Mouse (Mus musculus): Measurements from ENCODE around the gene Lmtk2. TPM values are rescaled to one million over a fixed set of nuclear protein-coding genes. Genes with fewer than 3 reads are reported as not detected.

Lmtk2 gene
- polyA plus RNA-seq, 1 experiment from 2014 or later = 5.6 TPM

DNA sequence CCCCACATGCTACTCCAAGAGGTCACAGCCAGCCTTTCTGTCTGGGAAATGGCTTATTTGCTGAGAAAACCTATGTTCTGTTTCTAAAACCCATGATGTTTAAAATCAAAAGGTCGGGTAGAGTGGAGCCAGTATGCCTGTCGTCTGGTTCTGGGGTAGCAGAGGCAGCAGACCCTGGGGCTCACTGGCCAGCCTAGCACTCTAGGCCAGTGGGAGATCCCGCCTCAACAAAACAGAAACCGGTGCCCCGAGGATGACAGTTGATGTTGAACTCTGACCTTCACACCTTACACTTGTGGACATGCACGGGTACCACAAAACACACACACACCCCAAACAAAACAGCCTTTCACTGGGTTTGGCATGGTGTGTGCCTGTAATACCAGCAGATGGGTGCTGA lies 88.2 kb downstream of the Lmtk2 start:
- Histone ChIP-seq H3K27me3 (ENCODE audit: control insufficient read depth, insufficient read depth, low read length) (no peaks in the 10 kb centered on the region), H3K4me1 (ENCODE audit: control insufficient read depth, insufficient read depth, low read length) (0 out of 2 replicates have a peak, but pooled peaks cover 4% of the 10 kb centered on the region), H3K4me3 (ENCODE audit: low read depth, low read length) (no peak overlapping the region), H3K36me3 (ENCODE audit: control insufficient read depth, insufficient read depth, low read length) (peaks cover 3% of the 10 kb centered on the region; the same call in 1 of the 2 replicates), H3K4me2 (replicated peaks; ENCODE audit: low read depth, low read length) (no peak overlapping the region), H3K9ac (replicated peaks; ENCODE audit: low read depth, low read length) (no peak overlapping the region), H3K27ac (ENCODE audit: low read length) (no peak overlapping the region), H3K9me3 (ENCODE audit: control insufficient read depth, low read depth, low read length) (no peaks in the 10 kb centered on the region)
- ATAC-seq (ENCODE audit: insufficient number of reproducible peaks, insufficient read depth, low FRiP score, low read depth) = no peak
- WGBS = 80% methylated on average over 6 of the region's 6 CpGs

DNA sequence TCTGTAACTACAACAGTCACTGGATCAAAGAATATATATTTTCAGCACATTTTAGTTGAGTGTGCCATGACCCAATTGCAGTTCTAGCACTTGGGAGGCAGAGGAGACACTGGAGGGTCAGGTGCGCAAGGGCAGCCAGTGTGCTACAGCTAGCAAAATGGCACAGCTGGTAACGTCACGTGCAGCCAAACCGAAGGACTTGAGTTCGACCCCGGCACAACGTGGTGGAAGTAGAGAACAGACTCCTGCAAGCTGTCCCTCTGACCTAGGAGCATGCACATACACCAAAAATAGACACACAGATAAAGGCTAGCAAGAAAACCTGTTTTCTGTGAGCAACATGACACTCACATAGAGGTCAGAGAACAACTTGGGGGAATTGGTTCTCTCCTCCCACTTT lies 89.1 kb downstream of the Lmtk2 start:
- Histone ChIP-seq H3K36me3 (ENCODE audit: control insufficient read depth, insufficient read depth, low read length) (no peaks in the 10 kb centered on the region; the same call in 1 of the 2 replicates), H3K4me1 (ENCODE audit: control insufficient read depth, insufficient read depth, low read length) (0 out of 2 replicates have a peak, but pooled peaks cover 4% of the 10 kb centered on the region), H3K9ac (replicated peaks; ENCODE audit: low read depth, low read length) (no peak overlapping the region), H3K4me3 (ENCODE audit: low read depth, low read length) (no peak overlapping the region), H3K27me3 (ENCODE audit: control insufficient read depth, insufficient read depth, low read length) (no peaks in the 10 kb centered on the region), H3K4me2 (replicated peaks; ENCODE audit: low read depth, low read length) (no peak overlapping the region), H3K9me3 (ENCODE audit: control insufficient read depth, low read depth, low read length) (no peaks in the 10 kb centered on the region), H3K27ac (ENCODE audit: low read length) (no peak overlapping the region; the same call in 1 of the 2 replicates)
- WGBS = 75% methylated on average over 7 of the region's 7 CpGs
- no peak for ATAC-seq (ENCODE audit: insufficient number of reproducible peaks, insufficient read depth, low FRiP score, low read depth)

DNA sequence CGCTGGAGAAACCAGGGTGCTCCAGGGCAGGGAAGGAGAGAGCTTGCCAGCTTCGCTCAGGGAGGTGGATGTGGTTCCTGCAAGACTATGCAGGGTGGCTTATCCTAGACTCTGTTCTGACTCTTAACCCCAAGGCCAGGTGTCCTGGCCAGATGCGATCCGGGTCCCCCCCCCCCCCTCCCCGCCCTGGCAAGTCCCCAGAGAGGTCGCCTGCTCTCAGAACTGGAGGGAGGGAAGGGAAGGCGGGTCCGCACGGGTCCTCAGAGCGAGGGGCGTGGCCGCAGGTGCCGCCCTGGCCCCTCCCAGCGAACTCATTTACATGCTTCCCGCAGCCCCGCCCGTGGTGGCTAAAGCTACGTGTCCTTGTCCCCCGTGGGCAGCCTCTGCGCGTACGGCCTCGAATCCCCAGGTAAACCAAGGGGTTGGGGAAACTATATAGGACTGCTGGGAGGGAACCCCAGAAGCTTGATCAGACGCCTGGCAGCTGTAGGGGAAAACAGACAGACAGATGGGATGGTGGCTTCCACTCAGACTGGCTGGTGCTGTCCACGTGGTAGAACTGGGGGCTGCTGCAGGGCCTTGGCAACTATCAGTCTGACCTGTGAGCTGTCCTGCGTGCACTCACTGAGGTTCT lies 89.8 kb downstream of the Lmtk2 start, which contains the start of gene Bhlha15:
TSS of gene Bhlha15 (plus strand) at position 337 of the 634 bp plus-strand sequence.
- H3K4me1 ChIP-seq (ENCODE audit: control insufficient read depth, insufficient read depth, low read length) = 0 out of 2 replicates have a peak, but pooled peaks cover 4% of the 10 kb centered on the region
- peak within 1 kb of the TSS; percentile 14; the same call in 1 of the 2 replicates for H3K9ac ChIP-seq (replicated peaks; ENCODE audit: low read depth, low read length)
- H3K27me3 ChIP-seq (ENCODE audit: control insufficient read depth, insufficient read depth, low read length) = no peaks in the 10 kb centered on the region
- H3K4me2 ChIP-seq (replicated peaks; ENCODE audit: low read depth, low read length) = peak within 1 kb of the TSS; percentile 53
- H3K36me3 ChIP-seq (ENCODE audit: control insufficient read depth, insufficient read depth, low read length) = no peaks in the 10 kb centered on the region; the same call in 1 of the 2 replicates
- 3% methylated on average over 25 of the region's 26 CpGs for WGBS
- no peaks in the 10 kb centered on the region for H3K9me3 ChIP-seq (ENCODE audit: control insufficient read depth, low read depth, low read length)
- peak within 1 kb of the TSS; percentile 39; the same call in 1 of the 2 replicates for H3K27ac ChIP-seq (ENCODE audit: low read length)
- ATAC-seq (ENCODE audit: insufficient number of reproducible peaks, insufficient read depth, low FRiP score, low read depth) = peak; percentile 73
- peak within 1 kb of the TSS; percentile 19 for H3K4me3 ChIP-seq (ENCODE audit: low read depth, low read length)

DNA sequence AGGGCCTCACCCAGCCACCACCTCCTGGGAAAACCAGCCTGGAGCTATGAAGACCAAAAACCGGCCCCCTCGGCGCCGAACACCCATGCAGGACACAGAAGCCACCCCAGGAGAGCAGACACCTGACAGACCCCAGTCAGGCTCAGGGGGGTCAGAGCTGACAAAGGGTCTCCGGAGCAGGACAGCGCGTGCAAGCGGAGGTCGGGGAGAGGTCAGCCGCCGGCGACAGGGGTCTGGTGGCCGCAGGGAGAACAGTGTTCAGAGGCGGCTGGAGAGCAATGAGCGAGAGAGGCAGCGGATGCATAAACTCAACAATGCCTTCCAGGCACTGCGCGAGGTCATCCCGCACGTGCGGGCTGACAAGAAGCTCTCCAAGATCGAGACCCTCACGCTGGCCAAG lies 90.8 kb downstream of the Lmtk2 start:
- Histone ChIP-seq H3K4me2 (replicated peaks; ENCODE audit: low read depth, low read length) (no peak overlapping the region), H3K4me1 (ENCODE audit: control insufficient read depth, insufficient read depth, low read length) (0 out of 2 replicates have a peak, but pooled peaks cover 4% of the 10 kb centered on the region), H3K4me3 (ENCODE audit: low read depth, low read length) (no peak overlapping the region; the same call in 1 of the 2 replicates), H3K9me3 (ENCODE audit: control insufficient read depth, low read depth, low read length) (no peaks in the 10 kb centered on the region), H3K27me3 (ENCODE audit: control insufficient read depth, insufficient read depth, low read length) (no peaks in the 10 kb centered on the region), H3K27ac (ENCODE audit: low read length) (no peak overlapping the region), H3K9ac (replicated peaks; ENCODE audit: low read depth, low read length) (no peak overlapping the region), H3K36me3 (ENCODE audit: control insufficient read depth, insufficient read depth, low read length) (no peaks in the 10 kb centered on the region; the same call in 1 of the 2 replicates)
- no peak for ATAC-seq (ENCODE audit: insufficient number of reproducible peaks, insufficient read depth, low FRiP score, low read depth)
- 45% methylated on average over 23 of the region's 23 CpGs for WGBS

DNA sequence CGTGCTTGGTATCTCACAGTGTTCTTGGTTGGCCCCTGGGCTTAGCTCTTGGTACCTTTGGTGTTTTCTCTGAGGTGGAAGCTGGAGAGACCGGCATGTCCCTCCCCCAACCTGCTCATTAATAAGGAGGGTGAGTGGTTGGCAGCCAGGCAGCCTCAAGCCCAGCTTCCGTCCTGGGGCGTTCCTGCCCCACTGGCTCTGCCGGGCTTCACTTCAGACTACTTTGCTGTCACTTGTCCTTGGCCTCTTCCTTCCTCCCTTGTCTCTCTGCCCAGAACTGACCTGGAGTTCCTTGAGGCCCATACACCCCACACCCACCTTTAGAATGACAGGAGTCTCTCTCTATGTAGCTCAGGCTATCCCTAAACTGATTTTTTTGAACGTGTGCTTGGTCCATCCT lies 92.4 kb downstream of the Lmtk2 start:
- no peak for ATAC-seq (ENCODE audit: insufficient number of reproducible peaks, insufficient read depth, low FRiP score, low read depth)
- no peak overlapping the region for H3K4me3 ChIP-seq (ENCODE audit: low read depth, low read length)
- 0 out of 2 replicates have a peak, but pooled peaks cover 4% of the 10 kb centered on the region for H3K4me1 ChIP-seq (ENCODE audit: control insufficient read depth, insufficient read depth, low read length)
- no peak overlapping the region for H3K9ac ChIP-seq (replicated peaks; ENCODE audit: low read depth, low read length)
- H3K27ac ChIP-seq (ENCODE audit: low read length) = no peak overlapping the region
- H3K36me3 ChIP-seq (ENCODE audit: control insufficient read depth, insufficient read depth, low read length) = no peaks in the 10 kb centered on the region
- no peaks in the 10 kb centered on the region for H3K9me3 ChIP-seq (ENCODE audit: control insufficient read depth, low read depth, low read length)
- H3K27me3 ChIP-seq (ENCODE audit: control insufficient read depth, insufficient read depth, low read length) = no peaks in the 10 kb centered on the region
- 75% methylated on average over 6 of the region's 6 CpGs for WGBS
- H3K4me2 ChIP-seq (replicated peaks; ENCODE audit: low read depth, low read length) = no peak overlapping the region

DNA sequence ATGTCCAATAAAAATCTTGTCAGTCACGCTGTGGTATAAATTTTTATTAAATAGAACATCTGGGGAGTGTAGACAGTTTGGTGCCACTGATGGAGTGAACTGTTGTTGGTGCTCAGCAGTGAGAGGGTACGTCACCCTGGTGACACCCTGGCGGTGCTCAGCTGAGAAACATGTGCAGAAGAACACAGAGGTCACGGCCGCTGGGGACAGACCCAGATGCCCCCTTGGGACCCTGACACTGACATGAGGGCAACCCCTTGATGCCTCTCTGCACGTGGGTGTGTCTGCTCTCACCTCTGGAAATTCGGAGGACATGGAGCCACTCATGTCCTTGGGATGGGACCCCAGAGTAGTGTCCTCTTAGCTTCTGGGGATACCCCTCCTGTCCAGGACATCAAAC lies 94.2 kb downstream of the Lmtk2 start:
- no peak for ATAC-seq (ENCODE audit: insufficient number of reproducible peaks, insufficient read depth, low FRiP score, low read depth)
- 76% methylated on average over 7 of the region's 7 CpGs for WGBS

DNA sequence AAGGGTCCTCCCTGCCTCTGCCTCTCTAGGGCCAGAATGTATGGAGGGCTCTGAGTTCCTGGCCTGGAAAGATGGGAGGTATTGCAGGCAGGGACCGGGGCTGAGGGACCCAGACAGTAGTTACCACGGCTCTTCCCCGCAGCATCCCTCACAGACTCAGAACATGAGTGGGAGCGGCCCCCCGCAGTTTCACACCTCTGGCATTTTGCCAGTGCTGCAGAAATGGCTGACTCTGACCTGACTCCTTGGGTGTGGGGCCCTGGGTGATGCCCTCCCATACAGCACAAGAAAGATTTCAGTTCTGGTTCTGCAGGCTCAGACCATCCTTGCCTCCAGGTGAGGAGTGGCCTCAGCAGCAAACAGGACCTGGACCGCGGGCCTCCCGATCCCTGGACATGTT lies 95.3 kb downstream of the Lmtk2 start:
- no peak for ATAC-seq (ENCODE audit: insufficient number of reproducible peaks, insufficient read depth, low FRiP score, low read depth)
- Histone ChIP-seq H3K9ac (replicated peaks; ENCODE audit: low read depth, low read length) (no peak overlapping the region), H3K4me2 (replicated peaks; ENCODE audit: low read depth, low read length) (no peak overlapping the region), H3K4me1 (ENCODE audit: control insufficient read depth, insufficient read depth, low read length) (no peaks in the 10 kb centered on the region), H3K27ac (ENCODE audit: low read length) (no peak overlapping the region), H3K4me3 (ENCODE audit: low read depth, low read length) (no peak overlapping the region), H3K27me3 (ENCODE audit: control insufficient read depth, insufficient read depth, low read length) (no peaks in the 10 kb centered on the region), H3K36me3 (ENCODE audit: control insufficient read depth, insufficient read depth, low read length) (0 out of 2 replicates have a peak, but pooled peaks cover 4% of the 10 kb centered on the region), H3K9me3 (ENCODE audit: control insufficient read depth, low read depth, low read length) (no peaks in the 10 kb centered on the region)
- 86% methylated on average over 8 of the region's 8 CpGs for WGBS

More for the DNA sequence above, 94.2 kb downstream of the Lmtk2 start:
- Histone ChIP-seq H3K27ac (ENCODE audit: low read length) (no peak overlapping the region), H3K4me3 (ENCODE audit: low read depth, low read length) (no peak overlapping the region), H3K27me3 (ENCODE audit: control insufficient read depth, insufficient read depth, low read length) (no peaks in the 10 kb centered on the region), H3K4me1 (ENCODE audit: control insufficient read depth, insufficient read depth, low read length) (0 out of 2 replicates have a peak, but pooled peaks cover 4% of the 10 kb centered on the region), H3K4me2 (replicated peaks; ENCODE audit: low read depth, low read length) (no peak overlapping the region), H3K9me3 (ENCODE audit: control insufficient read depth, low read depth, low read length) (no peaks in the 10 kb centered on the region), H3K36me3 (ENCODE audit: control insufficient read depth, insufficient read depth, low read length) (0 out of 2 replicates have a peak, but pooled peaks cover 4% of the 10 kb centered on the region), H3K9ac (replicated peaks; ENCODE audit: low read depth, low read length) (no peak overlapping the region)

DNA sequence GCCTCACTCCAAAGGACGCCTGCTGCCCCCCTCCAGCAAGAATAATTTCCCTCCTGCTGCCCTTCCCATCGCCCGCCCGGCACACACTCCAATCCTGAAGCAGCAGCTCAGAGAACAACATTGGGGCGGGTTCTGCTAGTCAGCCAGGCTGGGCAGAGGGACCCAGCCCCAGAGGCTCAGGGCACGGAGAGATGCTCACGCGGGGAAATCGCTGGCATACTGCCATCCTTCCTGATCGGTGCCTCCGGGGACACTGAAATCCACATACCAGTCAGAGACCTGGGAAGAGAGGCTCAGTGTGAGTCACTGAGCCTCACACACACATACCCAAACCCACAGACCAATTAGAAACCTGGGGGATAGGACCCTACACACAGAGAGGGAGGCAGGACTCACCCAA lies 100.4 kb downstream of the Lmtk2 start:
- whole genome bisulfite sequencing = 87% methylated on average over 11 of the region's 11 CpGs
- peaks cover 4% of the 10 kb centered on the region; the same call in 1 of the 2 replicates for H3K36me3 ChIP-seq (ENCODE audit: control insufficient read depth, insufficient read depth, low read length)

More for the DNA sequence above, 100.4 kb downstream of the Lmtk2 start:
- H3K27ac ChIP-seq (ENCODE audit: low read length) = no peak overlapping the region
- no peak overlapping the region for H3K4me3 ChIP-seq (ENCODE audit: low read depth, low read length)
- no peaks in the 10 kb centered on the region for H3K4me1 ChIP-seq (ENCODE audit: control insufficient read depth, insufficient read depth, low read length)
- no peak for ATAC-seq (ENCODE audit: insufficient number of reproducible peaks, insufficient read depth, low FRiP score, low read depth)
- no peak overlapping the region for H3K9ac ChIP-seq (replicated peaks; ENCODE audit: low read depth, low read length)
- no peaks in the 10 kb centered on the region for H3K9me3 ChIP-seq (ENCODE audit: control insufficient read depth, low read depth, low read length)
- H3K27me3 ChIP-seq (ENCODE audit: control insufficient read depth, insufficient read depth, low read length) = no peaks in the 10 kb centered on the region
- H3K4me2 ChIP-seq (replicated peaks; ENCODE audit: low read depth, low read length) = no peak overlapping the region
